Mouse (Mus musculus) monocyte, adult 59 days (primary cell): ENCODE data around the gene Cpne4. TPM values are rescaled to one million over a fixed set of nuclear protein-coding genes. Genes with fewer than 3 reads are reported as not detected.

Source experiments
- total RNA-seq, 2 experiments: library from RNA; stranded (reverse); gene quantifications; one replicate each; pipeline ENCODE4 v1.2.4; 2023

The Cpne4 gene
- total RNA-seq: 1 to 10 TPM; 2.4 to 5.6 TPM

GRCm38 (mm10) chr9:104546986-104547385 is at the start of gene Cpne4:
Cpne4 (plus strand) TSS chr9:104547286.

GRCm38 (mm10) chr9:105053147-105053557 is 506.1 kb downstream of the Cpne4 start, which contains the start of gene Mrpl3:
Mrpl3 (plus strand) TSS chr9:105053239.

Other genes starting within 250 kb of the Cpne4 start
- 1 to 10 TPM; 3.7 to 6.5 TPM for gene Acpp, start 209.5 kb upstream of the Cpne4 start, total RNA-seq